Mouse (Mus musculus) liver, adult 10 weeks (tissue): ENCODE results near the gene Tlr5. TPM values are rescaled to one million over a fixed set of nuclear protein-coding genes. Genes with fewer than 3 reads are reported as not detected.

Experiments used
- polyA plus RNA-seq: library from polyadenylated mRNA; stranded (reverse); fragments of 350-450 nt; fragmentation: Illumina TruSeq; extraction: RNeasy Lipid Tissue Mini Kit (QIAGEN cat#74804); gene quantifications from one replicate; pipeline ENCODE4 v1.2.3, GENCODE M21; 2014; ENCODE audit warnings: low read depth, low replicate concordance

The Tlr5 gene
- polyA plus RNA-seq: 4.1 TPM

GRCm38 (mm10) chr1:182954287-182955046 is at the start of gene Tlr5:
TSS of gene Tlr5 (plus strand) at chr1:182954788.

Other genes with a start within 250 kb of the Tlr5 start
- not detected for gene Ccdc185, start 205.6 kb upstream of the Tlr5 start, polyA plus RNA-seq
- gene Susd4, start 190.9 kb upstream of the Tlr5 start, polyA plus RNA-seq: 0.69 TPM